Mouse (Mus musculus) forebrain, embryonic 10.5 days (tissue): ENCODE data around the gene Oaz3. TPM values are rescaled to one million over a fixed set of nuclear protein-coding genes. Genes with fewer than 3 reads are reported as not detected.

Source experiments
- DNase-seq: peaks from one replicate; pipeline ENCODE4 v3.0.0-alpha.2; 2017; ENCODE audit warnings: low spot score; ENCODE audit errors: extremely low spot score
- H3K27ac ChIP-seq: fragments of 300-500 bp; sonication (generic); 2 replicates; pipeline ENCODE4 v1.5.1; 2016; ENCODE audit warnings: mild to moderate bottlenecking
- H3K27me3 ChIP-seq: fragments of 300-500 bp; sonication (generic); 2 replicates; pipeline ENCODE4 v1.6.1; 2016; ENCODE audit warnings: mild to moderate bottlenecking; ENCODE audit not compliant: poor library complexity, severe bottlenecking
- H3K36me3 ChIP-seq: fragments of 300-500 bp; sonication (generic); replicated peaks from 2 replicates; pipeline ENCODE4 v1.6.1; 2016; ENCODE audit warnings: mild to moderate bottlenecking, moderate library complexity
- H3K4me1 ChIP-seq: fragments of 300-500 bp; sonication (generic); 2 replicates; pipeline ENCODE4 v1.6.1; 2016
- H3K4me3 ChIP-seq: fragments of 300-500 bp; sonication (generic); 2 replicates; pipeline ENCODE4 v1.5.1; 2016; ENCODE audit warnings: mild to moderate bottlenecking, moderate library complexity
- H3K9me3 ChIP-seq: fragments of 300-500 bp; sonication (generic); 2 replicates; pipeline ENCODE4 v1.6.1; 2016; ENCODE audit warnings: mild to moderate bottlenecking, moderate library complexity
- whole genome bisulfite sequencing: fragments of 180-500 bp; shearing (Covaris S2); methylation state at CpG from one replicate; pipeline ENCODE4 v1.1.7; 2016; 5-methylcytosine and 5-hydroxymethylcytosine counted together
- polyA plus RNA-seq: library from polyadenylated mRNA; unstranded; fragments of >200 nt; fragmentation: Nextera tagmentation; extraction: Ambion mirVana; gene quantifications from 2 replicates; pipeline ENCODE4 v1.2.1, GENCODE M21; 2016

The Oaz3 gene
- polyA plus RNA-seq, 1 experiment from 2014 or later = 0.81 TPM

GRCm38 (mm10) chr3:94396336-94396735 is 47.4 kb downstream of the Oaz3 start:
- Histone ChIP-seq H3K4me1 (peaks cover 19% of the 10 kb centered on the region), H3K9me3 (no peaks in the 10 kb centered on the region), H3K27ac (no peak overlapping the region), H3K36me3 (no peaks in the 10 kb centered on the region), H3K27me3 (peaks cover 51% of the 10 kb centered on the region), H3K4me3 (no peak overlapping the region)
- no peak for DNase-seq
- WGBS = 72% methylated on average over 1 of the region's 1 CpGs

GRCm38 (mm10) chr3:94393049-94393448 is 50.7 kb downstream of the Oaz3 start:
- Histone ChIP-seq H3K27ac (no peak overlapping the region), H3K27me3 (peaks cover 18% of the 10 kb centered on the region), H3K4me3 (no peak overlapping the region), H3K9me3 (no peaks in the 10 kb centered on the region), H3K4me1 (no peaks in the 10 kb centered on the region; the same call in 1 of the 2 replicates), H3K36me3 (no peaks in the 10 kb centered on the region)
- WGBS = 78% methylated on average over 4 of the region's 4 CpGs
- DNase-seq = no peak

- H3K27me3 ChIP-seq = peaks cover 9% of the 10 kb centered on the region
- H3K4me1 ChIP-seq = no peaks in the 10 kb centered on the region; the same call in 1 of the 2 replicates
- no peak for DNase-seq
- H3K9me3 ChIP-seq = no peaks in the 10 kb centered on the region
- H3K36me3 ChIP-seq = no peaks in the 10 kb centered on the region
- no peak overlapping the region for H3K4me3 ChIP-seq
- no peak overlapping the region for H3K27ac ChIP-seq
- WGBS = 77% methylated on average over 2 of the region's 2 CpGs
Observed at GRCm38 (mm10) chr3:94392128-94392527, 51.6 kb downstream of the Oaz3 start.

GRCm38 (mm10) chr3:94391001-94391400 is 52.7 kb downstream of the Oaz3 start:
- no peak overlapping the region for H3K27ac ChIP-seq
- no peaks in the 10 kb centered on the region for H3K36me3 ChIP-seq
- WGBS = 85% methylated on average over 5 of the region's 5 CpGs
- H3K4me3 ChIP-seq = no peak overlapping the region
- H3K4me1 ChIP-seq = no peaks in the 10 kb centered on the region; the same call in 1 of the 2 replicates
- no peak for DNase-seq
- no peaks in the 10 kb centered on the region for H3K27me3 ChIP-seq
- no peaks in the 10 kb centered on the region for H3K9me3 ChIP-seq

- no peaks in the 10 kb centered on the region for H3K27me3 ChIP-seq
- DNase-seq = no peak
- no peak overlapping the region for H3K27ac ChIP-seq
- 96% methylated on average over 16 of the region's 16 CpGs for WGBS
- no peaks in the 10 kb centered on the region; the same call in 1 of the 2 replicates for H3K4me1 ChIP-seq
- no peaks in the 10 kb centered on the region for H3K36me3 ChIP-seq
- H3K4me3 ChIP-seq = no peak overlapping the region
- no peaks in the 10 kb centered on the region for H3K9me3 ChIP-seq
Observed at GRCm38 (mm10) chr3:94389420-94389819, 54.3 kb downstream of the Oaz3 start.

- Histone ChIP-seq H3K36me3 (no peaks in the 10 kb centered on the region), H3K4me3 (no peak overlapping the region), H3K9me3 (no peaks in the 10 kb centered on the region), H3K27ac (no peak overlapping the region), H3K27me3 (no peaks in the 10 kb centered on the region), H3K4me1 (no peaks in the 10 kb centered on the region)
- no peak for DNase-seq
- 87% methylated on average over 5 of the region's 5 CpGs for WGBS
Observed at GRCm38 (mm10) chr3:94388047-94388446, 55.7 kb downstream of the Oaz3 start.

GRCm38 (mm10) chr3:94387391-94387790 is 56.3 kb downstream of the Oaz3 start:
- Histone ChIP-seq H3K27me3 (no peaks in the 10 kb centered on the region), H3K36me3 (no peaks in the 10 kb centered on the region), H3K4me3 (no peak overlapping the region), H3K9me3 (no peaks in the 10 kb centered on the region), H3K4me1 (no peaks in the 10 kb centered on the region), H3K27ac (no peak overlapping the region)
- no peak for DNase-seq
- WGBS = 94% methylated on average over 10 of the region's 10 CpGs

- H3K27ac ChIP-seq = no peak overlapping the region
- 78% methylated on average over 4 of the region's 4 CpGs for WGBS
- no peaks in the 10 kb centered on the region for H3K27me3 ChIP-seq
- DNase-seq = no peak
- no peaks in the 10 kb centered on the region for H3K9me3 ChIP-seq
- H3K4me1 ChIP-seq = no peaks in the 10 kb centered on the region
- H3K4me3 ChIP-seq = no peak overlapping the region
- H3K36me3 ChIP-seq = no peaks in the 10 kb centered on the region
Observed at GRCm38 (mm10) chr3:94386671-94387070, 57.0 kb downstream of the Oaz3 start.

GRCm38 (mm10) chr3:94383476-94383875 is 60.2 kb downstream of the Oaz3 start:
- DNase-seq = no peak
- Histone ChIP-seq H3K27me3 (no peaks in the 10 kb centered on the region), H3K4me1 (peaks cover 9% of the 10 kb centered on the region), H3K27ac (no peak overlapping the region), H3K9me3 (no peaks in the 10 kb centered on the region), H3K36me3 (no peaks in the 10 kb centered on the region), H3K4me3 (no peak overlapping the region)
- WGBS = 65% methylated on average over 3 of the region's 3 CpGs

Other genes starting within 250 kb of the Oaz3 start
- gene Gm5286, start 247.2 kb downstream of the Oaz3 start, polyA plus RNA-seq = not detected in 2 replicates
- not detected in 2 replicates for gene Gm4778, start 179.9 kb downstream of the Oaz3 start, polyA plus RNA-seq
- 6.7 and 8.1 TPM in 2 replicates for gene Them4, start 133.8 kb downstream of the Oaz3 start, polyA plus RNA-seq
- not detected in 2 replicates for gene Them5, start 101.8 kb downstream of the Oaz3 start, polyA plus RNA-seq
- gene C2cd4d, start 81.5 kb downstream of the Oaz3 start, polyA plus RNA-seq = 0.11 and 0.40 TPM in 2 replicates
- gene Rorc, start 71.1 kb downstream of the Oaz3 start, polyA plus RNA-seq = 0.16 and 0.36 TPM in 2 replicates
- gene Lingo4, start 45.4 kb downstream of the Oaz3 start, polyA plus RNA-seq = 0.15 and 0.21 TPM in 2 replicates
- 37.6 and 38.1 TPM in 2 replicates for gene Tdrkh, start 30.6 kb downstream of the Oaz3 start, polyA plus RNA-seq
- gene Mrpl9, start 597 bp downstream of the Oaz3 start, polyA plus RNA-seq = 70.9 and 74.5 TPM in 2 replicates
- gene Celf3, start 34.4 kb upstream of the Oaz3 start, polyA plus RNA-seq = 34.7 and 46.8 TPM in 2 replicates
- gene Riiad1, start 36.4 kb upstream of the Oaz3 start, polyA plus RNA-seq = 6.0 and 6.9 TPM in 2 replicates
- gene Snx27, start 138.8 kb upstream of the Oaz3 start, polyA plus RNA-seq = 41.2 and 46.5 TPM in 2 replicates
- not detected in 2 replicates for gene Gm10972, start 199.2 kb upstream of the Oaz3 start, polyA plus RNA-seq
- 3.4 and 4.1 TPM in 2 replicates for gene Tuft1, start 215.0 kb upstream of the Oaz3 start, polyA plus RNA-seq
- not detected in 2 replicates for gene Selenbp2, start 249.6 kb upstream of the Oaz3 start, polyA plus RNA-seq